Mouse (Mus musculus): Measurements from ENCODE around the gene Spns3. TPM values are rescaled to one million over a fixed set of nuclear protein-coding genes. Genes with fewer than 3 reads are reported as not detected.
"Not testable (repeated sequence)": the region's sequence is repeated elsewhere in the genome, so short reads cannot be mapped to it uniquely, and the experiment has no call there.

The Spns3 gene
- polyA plus RNA-seq, 1 experiment, result 0.45 TPM

GRCm38 (mm10) chr11:72558155-72558554 lies 7.8 kb upstream of the Spns3 start:
- DNase-seq (ENCODE audit: low spot score), result no peak

DNA sequence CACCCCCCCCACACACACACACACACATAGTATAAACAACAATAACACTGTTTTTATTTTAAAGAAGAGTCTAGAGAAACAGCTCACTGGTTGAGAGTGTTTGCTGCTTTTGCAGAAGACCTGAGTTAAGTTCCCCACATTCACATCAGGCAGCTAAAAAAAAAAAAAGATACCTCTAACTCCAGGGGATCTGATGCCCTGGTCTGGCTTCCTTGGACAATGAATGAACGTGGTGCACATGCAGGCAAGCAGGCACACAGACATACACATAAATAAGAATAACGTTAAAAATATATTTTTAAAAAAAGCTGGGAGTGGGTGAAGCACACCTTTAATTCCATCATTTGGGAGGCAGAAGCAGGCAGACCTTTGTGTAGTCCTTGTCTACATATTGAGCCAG lies 6.6 kb upstream of the Spns3 start:
- DNase-seq (ENCODE audit: low spot score), result no peak

GRCm38 (mm10) chr11:72556470-72556869 lies 6.2 kb upstream of the Spns3 start:
- no peak for DNase-seq (ENCODE audit: low spot score)

- DNase-seq (ENCODE audit: low spot score), result no peak
Measured at GRCm38 (mm10) chr11:72551531-72552105, 1.3 kb upstream of the Spns3 start.

DNA sequence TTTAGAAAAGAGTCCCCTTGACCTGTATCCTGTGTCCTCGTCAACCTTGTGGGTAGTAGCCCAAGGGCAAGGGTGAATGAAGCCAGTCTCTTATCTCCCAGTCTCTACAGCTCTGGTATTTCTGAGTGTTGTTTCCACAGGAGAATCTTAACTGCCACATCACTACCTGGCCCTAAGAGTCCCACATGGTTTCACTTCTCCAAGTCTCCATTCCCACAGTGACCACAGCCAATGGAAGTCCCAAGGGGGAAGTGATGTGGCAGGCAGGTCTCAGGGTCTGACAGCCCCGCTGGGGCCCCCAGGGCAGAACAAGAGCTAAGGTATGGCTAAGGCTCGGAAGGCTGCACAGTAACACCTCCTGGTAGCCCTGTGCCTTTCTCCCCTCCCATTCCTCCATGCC lies 3.1 kb downstream of the Spns3 start:
- no peak for DNase-seq (ENCODE audit: low spot score)

- no peak for DNase-seq (ENCODE audit: low spot score)
Measured at GRCm38 (mm10) chr11:72544716-72545115, 5.6 kb downstream of the Spns3 start.

DNA sequence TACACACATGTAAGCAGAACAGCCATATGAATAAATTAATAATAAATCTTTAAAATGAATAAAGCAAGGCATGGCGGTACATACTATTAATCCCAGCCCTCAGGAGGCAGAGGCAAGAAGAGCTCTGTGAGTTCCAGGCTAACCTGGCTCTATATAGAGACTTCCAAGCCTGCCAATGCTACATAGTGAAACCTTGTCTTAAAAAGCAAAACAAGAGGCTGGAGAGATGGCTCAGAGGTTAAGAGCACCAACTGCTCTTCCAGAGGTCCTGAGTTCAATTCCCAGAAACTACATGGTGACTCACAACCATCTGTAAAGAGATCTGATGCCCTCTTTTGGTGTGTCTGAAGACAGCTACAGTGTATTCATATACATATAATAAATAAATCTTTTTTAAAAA lies 6.6 kb downstream of the Spns3 start:
- not testable (repeated sequence) for DNase-seq (ENCODE audit: low spot score)

GRCm38 (mm10) chr11:72542586-72542985 lies 7.7 kb downstream of the Spns3 start:
- no peak for DNase-seq (ENCODE audit: low spot score)

GRCm38 (mm10) chr11:72541928-72542327 lies 8.4 kb downstream of the Spns3 start:
- DNase-seq (ENCODE audit: low spot score), result no peak

- DNase-seq (ENCODE audit: low spot score), result no peak
Measured at GRCm38 (mm10) chr11:72540437-72540836, 9.9 kb downstream of the Spns3 start.

DNA sequence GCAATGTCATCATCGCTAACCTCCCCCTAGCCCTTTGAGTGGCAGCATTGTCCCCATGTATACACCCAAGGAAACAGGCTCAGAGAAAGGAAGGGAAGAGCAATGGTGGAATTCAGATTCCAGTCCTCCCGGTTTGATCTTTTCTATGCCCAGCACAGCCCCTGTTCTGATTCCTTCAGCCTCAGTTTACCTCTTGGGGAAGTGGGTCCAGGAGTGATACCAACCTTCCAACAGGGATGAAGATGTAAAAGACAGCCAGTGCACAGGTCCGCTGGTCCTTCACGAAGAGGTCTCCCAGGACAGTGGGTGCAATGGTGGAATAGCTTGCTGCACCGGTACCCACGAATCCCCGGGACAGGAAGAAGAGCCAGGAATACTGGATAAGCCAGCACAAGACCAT lies 11.5 kb downstream of the Spns3 start:
- no peak for DNase-seq (ENCODE audit: low spot score)

DNA sequence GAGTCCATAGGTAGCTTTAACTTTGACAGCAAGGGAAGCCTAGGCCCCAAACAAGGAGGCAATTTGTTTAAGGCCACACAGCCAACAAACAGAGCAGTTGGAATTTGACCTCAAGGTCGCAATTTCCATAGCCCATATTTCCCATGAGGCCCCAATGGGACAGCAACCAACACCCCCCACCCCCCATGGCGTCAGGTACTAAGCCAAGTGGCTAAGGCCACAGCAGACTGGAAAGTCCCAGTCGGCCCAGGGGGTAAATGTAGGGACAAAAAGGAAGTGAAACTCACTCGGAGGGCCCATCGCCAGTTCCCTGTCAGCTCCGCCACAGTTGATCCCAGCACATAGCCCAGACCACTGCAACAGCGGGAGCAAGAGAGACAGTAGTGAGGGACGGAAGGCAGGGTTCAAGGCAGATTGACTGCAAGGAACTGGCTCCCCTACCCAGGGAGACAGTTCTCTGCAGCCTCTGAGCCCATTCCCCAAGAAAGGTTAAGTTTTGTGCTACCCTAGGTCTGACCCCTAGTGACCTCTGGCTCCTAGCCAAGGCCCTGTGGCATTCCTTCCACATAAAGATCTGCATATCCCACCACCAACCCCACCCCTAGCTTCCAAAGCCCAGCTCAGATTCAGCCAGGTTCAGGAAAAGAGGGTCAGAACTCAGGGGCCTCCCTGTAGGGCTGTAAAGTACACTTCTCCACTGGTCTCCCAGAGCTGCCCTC lies 12.1 kb downstream of the Spns3 start:
- no peak for DNase-seq (ENCODE audit: low spot score)

DNA sequence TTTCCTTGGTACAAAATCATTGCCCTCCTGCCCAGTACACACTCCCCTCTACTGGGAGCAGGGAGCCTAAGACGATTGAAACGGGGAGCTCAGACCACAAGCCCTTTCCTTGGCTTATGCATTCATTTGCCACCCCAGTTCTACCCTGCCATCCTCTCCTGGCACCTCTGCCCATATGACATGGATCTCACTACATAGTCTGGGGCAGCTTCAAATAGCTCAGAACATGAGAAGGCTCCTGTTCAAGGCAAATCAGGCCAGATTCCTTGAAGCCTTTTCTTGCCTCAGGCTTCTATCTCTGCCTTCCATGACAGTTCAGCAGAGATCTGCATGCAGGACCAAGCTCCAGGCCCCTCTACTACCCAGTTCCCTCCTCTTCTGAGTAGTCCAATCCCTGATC lies 12.8 kb downstream of the Spns3 start:
- DNase-seq (ENCODE audit: low spot score), result no peak

DNA sequence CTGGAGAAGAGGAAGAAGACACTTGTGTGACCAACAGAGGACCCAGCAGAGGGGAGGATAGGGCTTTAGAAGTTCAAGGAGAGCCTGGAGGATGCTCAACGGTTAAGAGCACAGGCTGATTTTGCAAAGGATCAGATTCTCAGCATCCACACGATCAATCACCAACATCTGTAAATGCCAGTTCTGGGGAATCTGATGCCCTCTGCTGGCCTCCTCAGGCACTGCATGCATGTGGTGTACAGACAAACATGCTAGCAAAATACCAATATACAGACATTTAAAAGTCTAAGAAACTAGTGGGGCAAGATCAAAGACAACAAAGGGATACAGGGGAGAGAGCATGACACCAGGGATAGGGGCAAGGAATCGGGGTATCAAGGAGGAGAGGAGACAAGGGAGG lies 14.8 kb downstream of the Spns3 start:
- no peak for DNase-seq (ENCODE audit: low spot score)

- no peak for DNase-seq (ENCODE audit: low spot score)
Measured at GRCm38 (mm10) chr11:72532890-72533289, 17.4 kb downstream of the Spns3 start.

- no peak for DNase-seq (ENCODE audit: low spot score)
Measured at GRCm38 (mm10) chr11:72531632-72532031, 18.7 kb downstream of the Spns3 start.

GRCm38 (mm10) chr11:72531144-72531543 lies 19.2 kb downstream of the Spns3 start:
- no peak for DNase-seq (ENCODE audit: low spot score)

- DNase-seq (ENCODE audit: low spot score), result no peak
Measured at GRCm38 (mm10) chr11:72526190-72526589, 24.1 kb downstream of the Spns3 start.

- no peak for DNase-seq (ENCODE audit: low spot score)
Measured at GRCm38 (mm10) chr11:72523711-72524110, 26.6 kb downstream of the Spns3 start.

DNA sequence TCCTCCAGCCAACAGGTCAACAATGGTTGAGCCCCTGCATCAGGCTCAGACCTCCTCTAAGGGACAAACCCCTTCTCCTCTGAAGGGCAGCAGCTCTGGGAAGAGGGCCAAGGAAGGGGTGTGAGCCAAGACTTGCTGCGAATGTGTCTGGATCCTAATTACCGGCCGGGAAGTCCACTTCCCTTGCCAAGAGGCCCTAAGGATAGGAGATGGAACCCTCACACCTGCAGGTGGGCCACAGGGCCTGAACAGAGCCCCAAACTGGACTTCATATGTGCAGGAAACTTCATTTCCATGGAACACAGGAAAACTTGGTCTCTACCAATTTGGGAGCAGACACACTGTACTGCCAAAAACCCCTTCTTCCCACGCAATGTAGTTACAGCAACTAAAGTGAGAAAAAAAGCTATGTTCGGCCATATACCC lies 27.7 kb downstream of the Spns3 start:
- DNase-seq (ENCODE audit: low spot score), result no peak

DNA sequence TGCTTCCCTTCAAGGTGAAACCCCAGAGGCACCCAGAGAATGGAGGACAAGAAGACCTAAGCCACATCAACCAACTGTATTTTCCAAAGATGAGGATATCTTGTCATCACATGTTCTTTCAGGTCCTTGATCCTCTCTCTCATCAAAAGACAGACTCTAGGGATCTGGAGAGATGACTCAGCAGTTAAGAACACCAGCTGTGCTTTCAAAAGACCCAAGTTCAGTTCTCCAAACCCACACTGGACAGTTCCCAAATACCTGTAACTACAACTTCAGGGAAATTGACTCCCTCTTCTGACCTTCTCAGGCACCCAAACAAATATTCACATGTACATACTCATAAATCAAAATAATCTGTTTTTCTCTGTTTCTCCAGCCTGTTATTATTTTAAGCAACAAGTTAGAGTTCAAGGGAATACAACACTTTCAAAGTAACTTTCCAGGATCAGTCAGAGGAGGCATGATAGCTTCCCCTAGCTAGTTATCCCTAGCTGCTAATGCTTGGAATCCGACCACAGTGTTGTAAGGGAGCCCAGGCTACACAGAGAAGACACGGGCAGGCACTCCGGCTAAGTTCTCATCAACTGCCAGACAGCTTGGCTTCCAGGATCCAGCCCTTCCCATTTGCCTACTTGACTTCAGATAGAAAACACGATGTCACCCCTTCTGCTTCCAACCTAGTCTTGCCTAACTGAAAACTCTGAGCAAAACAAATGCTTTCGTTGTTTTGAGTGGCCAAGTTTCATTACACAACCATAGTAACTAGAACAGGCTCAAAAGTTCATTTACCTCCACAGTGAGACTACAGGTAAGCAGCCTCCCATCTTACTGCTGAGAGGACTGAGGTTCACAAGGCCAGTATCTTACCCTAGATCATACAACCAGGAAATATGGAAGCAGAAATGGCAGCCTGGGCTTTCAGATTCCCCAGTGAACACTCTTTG lies 28.4 kb downstream of the Spns3 start:
- DNase-seq (ENCODE audit: low spot score), result no peak

DNA sequence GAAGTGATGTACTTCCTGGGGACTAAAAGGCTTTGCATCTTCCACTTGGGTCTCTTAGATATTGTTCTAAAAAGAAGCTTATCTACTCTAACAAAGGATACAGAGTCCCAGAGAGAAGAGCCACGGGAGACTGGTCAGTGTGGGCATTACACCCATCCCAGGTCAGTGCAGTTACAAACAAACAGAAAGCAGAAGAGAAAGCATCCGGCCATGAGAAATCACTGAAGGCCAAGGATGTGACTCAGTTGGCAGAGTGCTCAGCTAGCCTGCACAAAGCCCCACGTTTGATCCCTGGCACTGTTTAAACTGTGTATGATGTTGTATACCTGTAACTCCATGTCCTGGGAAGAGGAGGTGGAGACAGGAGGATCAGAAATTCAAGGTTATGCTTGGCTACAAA lies 30.4 kb downstream of the Spns3 start:
- DNase-seq (ENCODE audit: low spot score), result no peak

- no peak for DNase-seq (ENCODE audit: low spot score)
Measured at GRCm38 (mm10) chr11:72519189-72519588, 31.1 kb downstream of the Spns3 start.
